Mouse (Mus musculus) liver, embryonic 15.5 days (tissue): Measurements from ENCODE around the gene Dusp14. TPM values are rescaled to one million over a fixed set of nuclear protein-coding genes. Genes with fewer than 3 reads are reported as not detected.

Source experiments
- ATAC-seq: fragments of 200-750 bp; cut with Nextera tagmentation; 2 replicates; pipeline ENCODE4 v1.8.0; 2017; ENCODE audit warnings: moderate number of reproducible peaks, mild to moderate bottlenecking, moderate library complexity; ENCODE audit not compliant: insufficient read depth
- H3K27ac ChIP-seq: fragments of 300-500 bp; sonication (generic); replicated peaks from 2 replicates; pipeline ENCODE4 v1.5.1; 2015; ENCODE audit warnings: mild to moderate bottlenecking, inconsistent platforms
- H3K27me3 ChIP-seq: fragments of 300-500 bp; sonication (generic); 2 replicates; pipeline ENCODE4 v1.6.1; 2015; ENCODE audit warnings: mild to moderate bottlenecking, inconsistent platforms
- H3K36me3 ChIP-seq: fragments of 300-500 bp; sonication (generic); replicated peaks from 2 replicates; pipeline ENCODE4 v1.6.1; 2015; ENCODE audit warnings: moderate library complexity, mild to moderate bottlenecking, inconsistent platforms
- H3K4me1 ChIP-seq: fragments of 300-500 bp; sonication (generic); replicated peaks from 2 replicates; pipeline ENCODE4 v1.6.1; 2015; ENCODE audit warnings: inconsistent platforms
- H3K4me2 ChIP-seq: fragments of 300-500 bp; sonication (generic); 2 replicates; pipeline ENCODE4 v1.6.1; 2015; ENCODE audit warnings: moderate library complexity, mild to moderate bottlenecking, inconsistent platforms
- H3K4me3 ChIP-seq: fragments of 300-500 bp; sonication (generic); replicated peaks from 2 replicates; pipeline ENCODE4 v1.5.1; 2015; ENCODE audit warnings: mild to moderate bottlenecking, inconsistent platforms
- H3K9ac ChIP-seq: fragments of 300-500 bp; sonication (generic); 2 replicates; pipeline ENCODE4 v1.6.1; 2015; ENCODE audit warnings: moderate library complexity, mild to moderate bottlenecking, inconsistent platforms
- H3K9me3 ChIP-seq: fragments of 300-500 bp; sonication (generic); replicated peaks from 2 replicates; pipeline ENCODE4 v1.6.1; 2016; ENCODE audit warnings: inconsistent platforms
- WGBS: fragments of 180-500 bp; shearing (Covaris S2); methylation state at CpG from one replicate; pipeline ENCODE4 v1.1.7; 2015; ENCODE audit warnings: mixed read lengths; ENCODE audit not compliant: insufficient replicate concordance; 5-methylcytosine and 5-hydroxymethylcytosine counted together
- polyA plus RNA-seq: library from polyadenylated mRNA; unstranded; fragments of >200 nt; fragmentation: Nextera tagmentation; extraction: Ambion mirVana; gene quantifications from 2 replicates; pipeline ENCODE4 v1.2.1, GENCODE M21; 2015

Dusp14 gene
- polyA plus RNA-seq, 1 experiment from 2014 or later, result 1.2 TPM

DNA sequence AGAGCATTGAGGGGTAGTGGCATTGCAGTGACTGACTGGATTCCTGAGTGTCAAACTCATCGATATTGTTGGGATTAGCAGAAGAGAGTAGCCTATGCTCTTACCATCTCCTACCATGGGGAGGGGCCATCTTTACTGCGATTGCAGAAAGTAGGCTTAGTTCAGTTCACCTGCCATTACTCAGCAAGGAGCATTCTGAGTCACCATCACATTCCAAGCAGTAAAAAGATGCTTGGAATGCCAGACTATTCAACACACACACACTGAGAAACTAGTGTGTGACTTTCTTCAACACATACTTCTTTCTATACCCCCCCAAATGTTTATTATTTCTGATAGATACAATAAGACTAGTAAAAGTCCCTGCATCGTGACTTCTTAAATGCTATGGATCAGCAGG lies 11.3 kb upstream of the Dusp14 start:
- H3K4me1 ChIP-seq, result no peaks in the 10 kb centered on the region
- no peak for ATAC-seq
- no peak overlapping the region for H3K9ac ChIP-seq
- WGBS, result 80% methylated on average over 3 of the region's 3 CpGs
- H3K4me3 ChIP-seq, result no peak overlapping the region
- no peaks in the 10 kb centered on the region for H3K27me3 ChIP-seq
- peaks cover 27% of the 10 kb centered on the region for H3K36me3 ChIP-seq
- no peaks in the 10 kb centered on the region for H3K9me3 ChIP-seq
- no peak overlapping the region for H3K4me2 ChIP-seq
- no peak overlapping the region for H3K27ac ChIP-seq

DNA sequence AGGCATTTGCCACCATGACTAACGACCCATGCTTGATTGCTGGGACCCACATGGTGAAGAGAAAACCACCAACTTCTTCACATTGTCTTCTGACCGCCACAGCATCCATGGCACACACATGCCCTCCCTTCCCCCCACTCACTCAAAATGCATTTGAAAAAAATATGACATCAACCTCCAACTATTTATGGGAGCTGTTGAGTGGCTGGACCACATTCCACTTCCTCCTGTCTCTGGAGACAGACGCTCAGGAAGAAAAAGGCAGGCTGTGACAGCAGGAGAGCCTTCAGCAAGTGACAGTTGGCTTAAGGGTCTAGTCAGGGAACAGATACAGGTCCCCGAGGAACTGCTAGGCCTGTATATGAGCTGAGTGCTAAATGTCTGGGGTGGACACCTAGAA lies 10.8 kb upstream of the Dusp14 start:
- H3K9me3 ChIP-seq, result no peaks in the 10 kb centered on the region
- ATAC-seq, result no peak
- H3K27ac ChIP-seq, result no peak overlapping the region
- H3K4me1 ChIP-seq, result no peaks in the 10 kb centered on the region
- no peak overlapping the region for H3K9ac ChIP-seq
- peaks cover 27% of the 10 kb centered on the region for H3K36me3 ChIP-seq
- 66% methylated on average over 4 of the region's 4 CpGs for WGBS
- H3K4me2 ChIP-seq, result no peak overlapping the region
- H3K27me3 ChIP-seq, result no peaks in the 10 kb centered on the region
- H3K4me3 ChIP-seq, result no peak overlapping the region

DNA sequence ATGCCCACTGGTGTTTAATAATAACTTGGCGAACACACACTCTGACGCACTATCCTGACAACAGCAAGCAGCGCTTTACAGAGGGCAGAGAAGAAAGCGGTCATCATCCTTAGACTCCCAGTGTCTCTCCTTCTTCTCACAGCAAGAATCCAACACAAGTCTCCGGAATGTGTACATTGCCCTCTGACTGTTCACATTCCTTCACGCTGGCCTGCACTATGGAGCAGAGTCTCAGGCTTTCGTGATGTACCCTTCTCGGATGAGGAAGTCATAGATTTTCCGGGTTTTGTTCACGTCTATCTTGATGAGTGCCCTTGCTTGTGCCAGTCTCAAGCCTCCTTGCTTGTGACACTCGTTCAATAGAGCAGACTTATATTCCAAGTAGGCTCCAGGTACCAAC lies 10.3 kb upstream of the Dusp14 start:
- H3K27me3 ChIP-seq, result no peaks in the 10 kb centered on the region
- H3K27ac ChIP-seq, result no peak overlapping the region
- WGBS, result 80% methylated on average over 11 of the region's 11 CpGs
- no peaks in the 10 kb centered on the region for H3K9me3 ChIP-seq
- peaks cover 27% of the 10 kb centered on the region for H3K36me3 ChIP-seq
- H3K9ac ChIP-seq, result no peak overlapping the region
- no peaks in the 10 kb centered on the region for H3K4me1 ChIP-seq
- ATAC-seq, result no peak
- no peak overlapping the region for H3K4me3 ChIP-seq
- no peak overlapping the region for H3K4me2 ChIP-seq

DNA sequence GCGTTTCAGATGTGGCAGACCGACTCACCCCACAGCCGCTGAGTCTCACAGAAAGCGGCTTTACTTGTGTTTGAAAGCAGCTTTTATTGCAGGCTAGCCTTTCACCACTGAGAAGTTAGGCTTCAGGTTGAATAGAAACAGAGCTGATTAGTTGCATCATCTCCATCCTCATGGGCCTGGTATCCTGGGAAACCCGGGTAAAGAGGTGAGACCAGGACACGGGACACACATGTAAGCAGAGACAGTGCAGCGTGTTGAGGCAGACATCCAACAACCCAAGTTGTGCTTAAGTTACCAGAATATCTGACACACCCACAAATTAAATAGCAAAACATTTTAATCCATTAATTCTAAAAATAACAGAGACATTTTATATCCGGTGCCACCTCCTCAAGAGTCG lies 9.5 kb upstream of the Dusp14 start:
- Histone ChIP-seq H3K27ac (no peak overlapping the region), H3K9ac (no peak overlapping the region), H3K4me1 (no peaks in the 10 kb centered on the region), H3K4me3 (no peak overlapping the region), H3K27me3 (no peaks in the 10 kb centered on the region), H3K4me2 (no peak overlapping the region), H3K36me3 (peaks cover 27% of the 10 kb centered on the region), H3K9me3 (no peaks in the 10 kb centered on the region)
- ATAC-seq, result no peak
- 81% methylated on average over 9 of the region's 9 CpGs for WGBS

DNA sequence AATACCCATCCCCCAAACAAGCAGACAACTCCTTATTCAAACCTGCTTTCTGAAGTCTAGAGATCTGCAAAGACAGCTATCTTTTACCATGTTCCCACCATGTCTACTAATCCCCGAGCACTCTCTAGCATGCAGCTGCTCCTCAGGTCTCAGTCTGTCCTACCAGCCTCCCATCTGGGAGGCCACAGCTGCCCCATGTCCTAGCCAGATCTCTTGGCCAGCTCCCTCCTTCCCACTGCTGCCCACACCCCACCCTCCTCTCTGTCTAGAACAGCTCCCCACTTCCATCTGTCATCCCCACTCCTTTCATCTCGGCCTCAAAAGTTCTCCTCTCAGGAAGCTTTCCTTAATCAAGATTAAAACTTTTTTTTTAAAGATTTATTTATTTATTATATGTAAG lies 7.9 kb upstream of the Dusp14 start:
- H3K9me3 ChIP-seq, result no peaks in the 10 kb centered on the region
- no peak overlapping the region for H3K4me2 ChIP-seq
- no peak overlapping the region for H3K9ac ChIP-seq
- no peaks in the 10 kb centered on the region for H3K4me1 ChIP-seq
- H3K4me3 ChIP-seq, result no peak overlapping the region
- WGBS, result 66% methylated on average over 2 of the region's 2 CpGs
- H3K27ac ChIP-seq, result no peak overlapping the region
- H3K36me3 ChIP-seq, result peaks cover 17% of the 10 kb centered on the region
- 0 out of 2 replicates have a peak, but pooled peaks cover 3% of the 10 kb centered on the region for H3K27me3 ChIP-seq
- ATAC-seq, result no peak

DNA sequence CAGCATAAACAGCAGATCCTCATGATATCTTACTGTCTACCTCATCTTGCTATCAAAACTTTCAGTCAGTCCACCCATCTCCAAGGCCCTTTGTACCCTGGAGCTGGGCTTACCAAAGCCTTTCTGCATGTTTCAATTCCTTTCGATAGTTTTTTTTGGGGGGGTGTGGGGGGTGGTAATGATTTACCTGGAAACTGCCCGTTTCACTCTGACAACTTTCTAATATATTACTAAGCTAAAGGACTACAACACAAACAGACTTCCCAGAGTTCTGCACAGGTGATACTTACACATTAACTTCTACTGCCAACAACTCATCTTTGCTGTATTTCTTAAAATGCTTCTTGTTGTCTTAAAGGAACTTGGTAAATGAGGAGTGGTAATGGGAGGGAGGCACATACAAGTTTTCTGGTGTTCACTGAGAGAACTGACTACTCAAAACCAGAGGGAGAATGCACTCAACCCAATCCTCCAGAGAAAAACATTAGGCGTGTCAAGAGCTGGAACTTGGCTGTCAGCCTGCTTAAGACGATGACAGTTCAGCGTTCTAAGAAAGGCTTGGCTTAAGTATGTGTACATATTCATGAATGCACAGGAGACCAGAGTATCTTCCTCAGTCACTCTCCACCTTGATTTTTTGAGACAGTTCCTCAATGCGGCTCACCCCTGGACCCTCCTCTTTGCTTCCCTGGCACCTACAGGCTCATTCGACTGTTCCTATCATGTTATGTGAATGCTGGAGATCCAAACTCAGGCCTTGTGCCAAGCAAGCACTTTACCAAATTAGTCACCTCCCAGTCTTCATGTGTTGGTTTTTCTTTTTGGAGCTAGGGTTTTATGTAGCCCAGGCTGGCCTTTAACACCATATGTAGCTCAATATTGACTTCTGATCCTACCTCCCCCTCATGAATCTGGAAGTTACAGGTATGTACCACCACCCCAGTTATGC lies 5.0 kb upstream of the Dusp14 start:
- peaks cover 10% of the 10 kb centered on the region; the same call in 1 of the 2 replicates for H3K36me3 ChIP-seq
- H3K9ac ChIP-seq, result no peak overlapping the region
- no peak overlapping the region for H3K27ac ChIP-seq
- peaks cover 29% of the 10 kb centered on the region for H3K27me3 ChIP-seq
- H3K9me3 ChIP-seq, result no peaks in the 10 kb centered on the region
- H3K4me1 ChIP-seq, result peaks cover 1% of the 10 kb centered on the region; the same call in 1 of the 2 replicates
- no peak overlapping the region for H3K4me3 ChIP-seq
- no peak overlapping the region for H3K4me2 ChIP-seq
- no peak for ATAC-seq
- WGBS, result 63% methylated on average over 7 of the region's 7 CpGs

DNA sequence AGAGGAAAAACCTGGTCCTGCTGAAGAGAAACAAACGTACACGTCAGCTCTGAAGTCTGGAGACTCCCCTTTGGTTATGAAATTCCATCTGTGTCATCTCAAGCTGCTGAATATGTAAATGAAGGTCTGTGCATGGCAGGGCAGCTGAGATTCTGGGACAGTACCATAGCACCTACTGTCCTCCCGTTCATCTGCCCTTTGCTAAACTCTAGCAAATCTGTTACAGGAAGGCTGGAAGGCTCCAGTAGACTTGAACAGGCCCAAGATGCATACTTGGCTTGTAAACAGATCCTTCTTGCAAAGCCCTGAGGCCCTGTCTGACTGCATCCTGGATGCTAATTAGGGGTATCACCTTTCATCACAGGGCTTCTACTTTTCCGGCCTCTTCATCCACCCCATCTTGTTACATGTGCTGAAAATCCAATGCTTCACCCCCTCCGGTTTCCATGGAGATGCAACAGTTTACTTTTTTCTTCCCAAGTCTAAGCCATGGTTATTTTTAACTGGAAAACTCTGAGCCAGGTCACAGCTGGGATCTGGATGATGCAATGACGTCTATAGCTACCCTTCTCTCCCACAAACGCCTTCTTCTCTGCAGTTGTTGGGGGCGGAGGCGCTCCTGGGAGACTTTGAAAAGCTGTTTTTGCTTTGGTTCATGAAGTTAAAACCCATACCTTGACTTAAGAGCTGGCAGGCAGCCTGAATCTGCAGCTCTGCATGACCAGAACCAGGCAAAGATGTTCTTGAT lies 4.0 kb upstream of the Dusp14 start:
- Histone ChIP-seq H3K27ac (no peak overlapping the region), H3K4me3 (no peak overlapping the region), H3K4me1 (peaks cover 11% of the 10 kb centered on the region), H3K27me3 (peaks cover 39% of the 10 kb centered on the region), H3K9me3 (no peaks in the 10 kb centered on the region), H3K36me3 (0 out of 2 replicates have a peak, but pooled peaks cover under 1% of the 10 kb centered on the region), H3K4me2 (no peak overlapping the region), H3K9ac (no peak overlapping the region)
- no peak for ATAC-seq
- 40% methylated on average over 9 of the region's 9 CpGs for WGBS

DNA sequence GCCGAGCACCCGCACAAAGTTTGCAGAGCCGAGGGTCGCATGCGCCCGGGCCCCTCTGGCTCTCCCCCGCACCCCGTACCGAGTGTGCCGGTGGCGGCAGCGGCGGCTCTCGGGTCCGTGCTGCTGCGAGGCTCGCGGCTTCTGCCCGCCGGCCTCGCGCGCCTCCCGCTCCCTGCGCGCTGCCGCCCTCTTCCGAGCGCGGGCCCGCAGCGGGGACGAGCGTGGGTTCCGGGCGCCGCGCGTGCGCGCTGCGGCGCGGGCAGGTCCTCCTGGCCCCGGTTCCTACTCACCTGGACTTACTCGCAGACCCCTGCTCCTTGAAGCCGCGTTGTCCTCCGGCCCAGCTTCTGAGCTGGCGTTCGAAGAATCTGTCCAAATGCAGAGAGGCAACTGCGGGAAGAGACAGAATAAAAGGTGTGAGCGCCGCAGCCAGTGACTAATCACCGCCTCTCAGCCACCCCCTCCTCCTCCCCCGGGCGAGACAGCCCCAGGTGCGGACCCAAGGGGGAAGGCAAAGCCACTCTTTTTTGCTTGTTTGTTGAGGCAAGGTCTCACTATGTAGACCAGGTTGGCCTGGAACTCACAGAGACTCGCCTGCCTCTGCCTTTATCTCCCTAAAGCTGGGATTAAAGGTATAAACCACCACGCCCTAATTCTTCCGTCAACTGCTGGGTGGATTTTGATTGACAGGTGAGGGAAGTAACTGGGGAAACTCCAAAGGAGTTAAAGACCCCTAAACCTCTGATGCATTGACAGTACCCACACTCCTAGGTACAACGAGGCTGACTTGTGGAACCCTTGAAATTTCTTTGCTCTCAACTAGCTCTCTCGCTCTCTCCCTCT lies 649 bp downstream of the Dusp14 start:
- peaks cover 76% of the 10 kb centered on the region for H3K27me3 ChIP-seq
- no peaks in the 10 kb centered on the region for H3K36me3 ChIP-seq
- H3K27ac ChIP-seq, result no peak overlapping the region
- peak overlapping the region; percentile 55 for H3K4me3 ChIP-seq
- peak overlapping the region; percentile 75 for H3K4me2 ChIP-seq
- 2% methylated on average over 63 of the region's 63 CpGs for WGBS
- H3K4me1 ChIP-seq, result peaks cover 21% of the 10 kb centered on the region
- peak; percentile 34; the same call in 1 of the 2 replicates for ATAC-seq
- H3K9ac ChIP-seq, result 0 out of 2 replicates have a peak overlapping the region, but pooled peaks have one; percentile 27
- no peaks in the 10 kb centered on the region for H3K9me3 ChIP-seq

DNA sequence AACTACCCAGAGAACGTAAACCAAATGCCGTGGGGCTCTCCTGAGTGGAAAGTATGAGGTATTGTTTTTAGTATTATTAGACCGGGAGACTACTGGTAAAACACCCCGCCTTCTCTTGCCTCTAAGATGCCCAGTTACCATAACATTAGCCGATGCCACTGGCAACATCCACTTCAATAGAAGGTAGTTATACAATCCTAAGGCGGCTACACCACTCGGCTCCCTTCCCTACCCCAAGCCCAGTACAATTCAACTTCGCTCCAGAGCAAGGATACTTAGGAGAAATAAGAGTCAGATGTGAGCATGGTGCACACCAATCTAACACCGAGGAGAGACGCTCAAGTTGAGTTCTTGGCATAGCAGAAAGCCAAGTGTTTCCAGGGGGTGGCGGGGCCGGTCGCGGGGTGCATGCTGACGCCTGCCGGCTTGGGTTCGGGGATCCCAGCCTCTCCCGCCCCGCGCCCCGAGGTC lies 1.3 kb downstream of the Dusp14 start:
- peaks cover 76% of the 10 kb centered on the region for H3K27me3 ChIP-seq
- no peak; the same call in 1 of the 2 replicates for ATAC-seq
- 0 out of 2 replicates have a peak overlapping the region, but pooled peaks have one; percentile 27 for H3K9ac ChIP-seq
- H3K36me3 ChIP-seq, result no peaks in the 10 kb centered on the region
- peak overlapping the region; percentile 55 for H3K4me3 ChIP-seq
- no peaks in the 10 kb centered on the region for H3K9me3 ChIP-seq
- H3K4me2 ChIP-seq, result peak overlapping the region; percentile 75
- H3K4me1 ChIP-seq, result peaks cover 21% of the 10 kb centered on the region
- WGBS, result 3% methylated on average over 21 of the region's 21 CpGs
- H3K27ac ChIP-seq, result no peak overlapping the region

DNA sequence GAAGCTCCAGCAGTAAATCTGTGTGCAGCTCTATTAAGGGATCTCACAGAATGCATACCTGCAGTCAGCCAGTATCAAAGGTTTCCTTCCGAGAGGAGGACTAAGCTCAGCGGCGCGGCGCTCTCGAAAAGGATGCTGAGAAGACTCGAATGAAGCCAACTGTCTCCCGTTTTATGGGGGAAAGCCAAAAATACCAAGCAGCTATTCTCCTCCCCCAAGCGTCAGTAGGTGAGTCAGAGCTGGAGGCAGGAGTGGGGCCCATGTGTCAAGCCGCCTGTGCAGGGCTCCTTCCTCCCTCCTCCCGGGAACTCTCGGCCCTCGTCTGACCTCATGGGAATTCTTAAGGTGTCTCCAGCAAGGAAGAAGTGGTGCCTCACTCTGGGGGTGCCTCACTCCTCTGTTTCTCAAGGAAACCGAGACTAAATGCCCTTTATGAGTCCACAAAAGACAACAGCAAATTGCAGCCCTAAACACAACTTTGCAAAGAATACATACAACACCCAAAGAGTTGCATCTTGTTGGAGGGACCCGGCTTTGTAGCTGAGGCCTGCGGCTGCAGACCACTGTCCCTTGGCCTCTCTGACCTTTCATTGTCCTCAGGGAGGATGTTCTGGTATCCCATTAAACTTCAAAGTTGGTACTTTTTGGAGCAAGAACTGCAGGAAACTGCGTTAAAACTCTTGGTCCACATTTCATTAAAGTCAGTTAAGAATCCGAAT lies 2.0 kb downstream of the Dusp14 start:
- H3K4me3 ChIP-seq, result no peak overlapping the region
- peak overlapping the region; percentile 75; the same call in 1 of the 2 replicates for H3K4me2 ChIP-seq
- H3K9me3 ChIP-seq, result no peaks in the 10 kb centered on the region
- H3K27me3 ChIP-seq, result peaks cover 74% of the 10 kb centered on the region
- no peak overlapping the region for H3K27ac ChIP-seq
- H3K9ac ChIP-seq, result no peak overlapping the region
- no peak for ATAC-seq
- H3K36me3 ChIP-seq, result no peaks in the 10 kb centered on the region
- peaks cover 21% of the 10 kb centered on the region for H3K4me1 ChIP-seq
- WGBS, result 9% methylated on average over 18 of the region's 18 CpGs
